Mouse (Mus musculus): ENCODE results near the gene Gm20661. TPM values are rescaled to one million over a fixed set of nuclear protein-coding genes. Genes with fewer than 3 reads are reported as not detected.

Gm20661 gene
- total and polyA plus RNA-seq, 3 experiments: 1.2 TPM; not detected in 2

GRCm38 (mm10) chr9:107996049-107996448, 13.2 kb downstream of the Gm20661 start, which contains the start of gene Gm20662:
Gene Gm20662 (plus strand): TSS chr9:107996349.
- Histone ChIP-seq H3K36me3 (ENCODE audit: control insufficient read depth, insufficient read depth, low read length) (no peaks in the 10 kb centered on the region), H3K79me2 (replicated peaks; ENCODE audit: control insufficient read depth, insufficient read depth, low read length) (no peaks in the 10 kb centered on the region), H3K27ac (no peak within 1 kb of the TSS), H3K4me3 (no peak within 1 kb of the TSS), H3K9ac (ENCODE audit: low read depth, low read length) (no peak within 1 kb of the TSS), H3K27me3 (ENCODE audit: control insufficient read depth, insufficient read depth, low read length) (no peaks in the 10 kb centered on the region), H3K4me1 (ENCODE audit: control insufficient read depth, insufficient read depth, low read length) (no peaks in the 10 kb centered on the region)
- TF ChIP-seq EP300 (IDR thresholded peaks at IDR 0.05; ENCODE audit: insufficient read depth, low read depth, low read length) (no peak), CTCF (IDR thresholded peaks at IDR 0.05) (no peak), POLR2A (IDR thresholded peaks at IDR 0.05; ENCODE audit: insufficient read depth, low read depth, low read length) (no peak)
- DNase-seq: no peak
- WGBS: 90% methylated on average over 5 of the region's 5 CpGs
- intact Hi-C loops (cut with DNase I): no loop called here

DNA sequence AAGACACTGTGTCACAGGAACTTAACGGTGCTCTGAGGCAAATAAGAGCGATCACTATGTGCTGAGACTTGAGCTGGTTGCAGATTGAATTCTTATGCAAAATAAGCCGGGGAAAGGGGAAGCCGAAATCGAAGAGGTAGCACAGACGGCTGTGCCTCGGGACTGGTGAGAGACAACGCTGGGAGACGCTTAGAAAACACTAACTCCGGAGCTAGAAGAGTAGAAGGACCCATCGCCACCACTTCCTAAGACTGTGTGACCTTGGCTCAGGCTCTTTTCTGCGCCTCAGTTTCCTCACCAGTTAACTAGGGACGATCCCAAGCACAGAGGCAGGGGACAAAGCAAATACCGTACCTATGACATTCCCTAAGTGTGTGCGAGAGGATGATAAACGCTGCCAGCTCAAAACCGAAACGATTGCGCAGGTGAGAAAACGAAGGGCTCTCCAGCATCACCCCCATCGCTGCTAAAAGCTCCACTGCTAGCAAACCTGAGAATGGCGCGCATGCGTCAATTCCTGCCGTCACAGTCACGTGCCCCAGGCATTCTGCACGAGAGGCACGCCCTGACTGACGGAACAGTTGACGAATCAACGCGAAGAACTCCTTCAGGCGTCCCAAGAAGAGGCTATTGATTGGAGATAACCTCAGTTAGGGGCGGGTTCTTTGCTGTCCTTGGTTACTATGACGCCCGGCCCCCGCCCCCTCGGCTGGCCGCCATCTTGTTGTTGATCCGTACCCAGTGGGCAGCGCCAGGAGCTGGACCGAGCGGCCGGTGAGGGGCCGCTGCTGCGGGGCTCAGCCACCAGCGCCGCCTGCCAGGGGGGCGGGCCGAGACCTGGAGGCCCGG, 19.3 kb downstream of the Gm20661 start, which contains the start of gene Ip6k1:
Ip6k1 (plus strand) TSS at position 580 of the 849 bp plus-strand sequence.
- intact Hi-C loops (cut with DNase I): loop anchor here (5.0 kb wide), 1 partner anchor 40 kb away; no protein-coding TSS in a partner anchor
- Histone ChIP-seq H3K4me3 (peak within 1 kb of the TSS; percentile 83), H3K4me1 (ENCODE audit: control insufficient read depth, insufficient read depth, low read length) (peaks cover 6% of the 10 kb centered on the region), H3K27me3 (ENCODE audit: control insufficient read depth, insufficient read depth, low read length) (no peaks in the 10 kb centered on the region), H3K79me2 (replicated peaks; ENCODE audit: control insufficient read depth, insufficient read depth, low read length) (peaks cover 9% of the 10 kb centered on the region), H3K36me3 (ENCODE audit: control insufficient read depth, insufficient read depth, low read length) (peaks cover 10% of the 10 kb centered on the region), H3K27ac (peak within 1 kb of the TSS; percentile 100), H3K9ac (ENCODE audit: low read depth, low read length) (peak within 1 kb of the TSS; percentile 94)
- TF ChIP-seq POLR2A (IDR thresholded peaks at IDR 0.05; ENCODE audit: insufficient read depth, low read depth, low read length) (peak; percentile 99), CTCF (IDR thresholded peaks at IDR 0.05) (no peak), EP300 (IDR thresholded peaks at IDR 0.05; ENCODE audit: insufficient read depth, low read depth, low read length) (peak; percentile 56; the same call in 1 of the 2 replicates)
- DNase-seq: peak; percentile 100
- WGBS: under 1% methylated on average over 50 of the region's 51 CpGs

- DNase-seq: no peak
- intact Hi-C loops (cut with DNase I): loop anchor here (5.0 kb wide), 1 partner anchor 41 kb away; no protein-coding TSS in a partner anchor
Observed at GRCm38 (mm10) chr9:108002778-108003530, 20.1 kb downstream of the Gm20661 start.

DNA sequence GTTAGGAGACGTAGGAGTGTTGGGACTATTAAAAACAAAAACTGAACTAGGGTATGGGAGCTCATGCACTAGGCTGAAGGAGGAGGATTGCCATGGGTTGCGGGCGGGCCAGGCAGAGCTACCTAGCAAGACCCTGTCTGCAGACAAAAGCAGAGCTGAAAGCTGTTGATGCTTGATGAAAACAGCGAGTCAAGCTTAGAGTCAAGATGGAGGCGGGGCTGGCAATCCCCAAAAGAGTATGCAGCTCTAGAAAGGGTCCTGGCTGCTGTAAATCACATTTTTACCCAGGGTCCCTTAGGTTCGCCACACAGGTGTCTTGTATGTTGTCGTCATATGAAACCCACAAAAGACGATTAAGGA, 20.7 kb downstream of the Gm20661 start:
- Histone ChIP-seq H3K9ac (ENCODE audit: low read depth, low read length) (peak overlapping the region; percentile 94), H3K4me1 (ENCODE audit: control insufficient read depth, insufficient read depth, low read length) (peaks cover 11% of the 10 kb centered on the region), H3K36me3 (ENCODE audit: control insufficient read depth, insufficient read depth, low read length) (peaks cover 17% of the 10 kb centered on the region), H3K79me2 (replicated peaks; ENCODE audit: control insufficient read depth, insufficient read depth, low read length) (peaks cover 17% of the 10 kb centered on the region), H3K27ac (peak overlapping the region; percentile 100), H3K4me3 (peak overlapping the region; percentile 83), H3K27me3 (ENCODE audit: control insufficient read depth, insufficient read depth, low read length) (no peaks in the 10 kb centered on the region)
- peak in 1 of 2 experiments; percentile 40 for DNase-seq
- TF ChIP-seq EP300 (IDR thresholded peaks at IDR 0.05; ENCODE audit: insufficient read depth, low read depth, low read length): no peak
- TF ChIP-seq POLR2A (IDR thresholded peaks at IDR 0.05; ENCODE audit: insufficient read depth, low read depth, low read length): no peak
- TF ChIP-seq CTCF (IDR thresholded peaks at IDR 0.05): no peak
- 8% methylated on average over 8 of the region's 8 CpGs for WGBS
- intact Hi-C loops (cut with DNase I): loop anchor here (5.0 kb wide), 1 partner anchor 41 kb away; no protein-coding TSS in a partner anchor

More at GRCm38 (mm10) chr9:108002778-108003530, 20.1 kb downstream of the Gm20661 start:
- peak overlapping the region; percentile 100 for H3K27ac ChIP-seq
- H3K9ac ChIP-seq (ENCODE audit: low read depth, low read length): peak overlapping the region; percentile 94
- under 1% methylated on average over 50 of the region's 50 CpGs for WGBS
- H3K4me1 ChIP-seq (ENCODE audit: control insufficient read depth, insufficient read depth, low read length): peaks cover 7% of the 10 kb centered on the region
- H3K4me3 ChIP-seq: peak overlapping the region; percentile 83
- H3K27me3 ChIP-seq (ENCODE audit: control insufficient read depth, insufficient read depth, low read length): no peaks in the 10 kb centered on the region
- H3K36me3 ChIP-seq (ENCODE audit: control insufficient read depth, insufficient read depth, low read length): peaks cover 12% of the 10 kb centered on the region
- H3K79me2 ChIP-seq (replicated peaks; ENCODE audit: control insufficient read depth, insufficient read depth, low read length): peaks cover 12% of the 10 kb centered on the region
- TF ChIP-seq POLR2A (IDR thresholded peaks at IDR 0.05; ENCODE audit: insufficient read depth, low read depth, low read length) (0 out of 2 replicates have a peak, but pooled peaks have one; percentile 20), CTCF (IDR thresholded peaks at IDR 0.05) (no peak), EP300 (IDR thresholded peaks at IDR 0.05; ENCODE audit: insufficient read depth, low read depth, low read length) (no peak)

DNA sequence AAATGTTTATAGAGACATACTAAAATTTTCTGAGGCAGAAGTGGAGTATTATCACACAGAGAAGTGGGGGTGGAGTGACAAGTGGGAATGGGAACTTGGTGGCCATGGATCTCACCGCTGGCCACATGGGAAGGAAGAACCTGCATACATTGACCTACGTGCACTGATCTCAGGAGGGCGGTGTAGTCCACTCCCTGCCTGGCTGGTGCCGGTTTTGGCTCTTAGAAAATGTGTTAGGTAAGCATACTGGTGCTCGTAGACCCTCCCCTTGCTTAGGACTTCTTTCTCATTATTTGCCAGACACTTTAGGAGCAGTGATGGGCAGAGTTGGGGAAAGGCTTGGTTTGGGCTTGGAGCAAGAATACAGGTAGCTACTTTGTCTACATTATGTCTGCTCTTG, 25.2 kb downstream of the Gm20661 start:
- WGBS: 80% methylated on average over 5 of the region's 5 CpGs
- peaks cover 21% of the 10 kb centered on the region for H3K4me1 ChIP-seq (ENCODE audit: control insufficient read depth, insufficient read depth, low read length)
- H3K27ac ChIP-seq: no peak overlapping the region
- no peaks in the 10 kb centered on the region for H3K27me3 ChIP-seq (ENCODE audit: control insufficient read depth, insufficient read depth, low read length)
- H3K79me2 ChIP-seq (replicated peaks; ENCODE audit: control insufficient read depth, insufficient read depth, low read length): peaks cover 20% of the 10 kb centered on the region
- TF ChIP-seq EP300 (IDR thresholded peaks at IDR 0.05; ENCODE audit: insufficient read depth, low read depth, low read length) (no peak), CTCF (IDR thresholded peaks at IDR 0.05) (no peak), POLR2A (IDR thresholded peaks at IDR 0.05; ENCODE audit: insufficient read depth, low read depth, low read length) (no peak)
- intact Hi-C loops (cut with DNase I): no loop called here
- DNase-seq: no peak
- peaks cover 26% of the 10 kb centered on the region for H3K36me3 ChIP-seq (ENCODE audit: control insufficient read depth, insufficient read depth, low read length)
- no peak overlapping the region for H3K9ac ChIP-seq (ENCODE audit: low read depth, low read length)
- no peak overlapping the region for H3K4me3 ChIP-seq

Measured in heart, adult 2 months (tissue).